Mouse (Mus musculus): ENCODE results near the gene Cpn1. TPM values are rescaled to one million over a fixed set of nuclear protein-coding genes. Genes with fewer than 3 reads are reported as not detected.

Gene Cpn1
- polyA plus RNA-seq, 1 experiment from 2014 or later = 53.5 TPM

DNA sequence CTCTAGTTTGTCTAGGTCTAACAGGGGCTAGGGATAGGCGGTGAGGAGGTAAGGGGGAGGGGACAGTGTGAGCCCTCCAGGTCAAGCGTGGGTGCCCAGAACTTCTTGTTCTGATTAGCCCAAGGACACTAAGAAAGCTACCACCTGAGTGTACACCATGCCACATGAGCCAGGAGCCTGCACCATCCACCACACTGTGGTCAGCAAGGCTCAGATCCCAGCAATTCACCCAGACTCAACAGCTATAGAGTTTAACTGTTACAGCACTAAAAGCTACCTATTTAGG lies 69.0 kb downstream of the Cpn1 start:
- 81% methylated on average over 2 of the region's 2 CpGs for WGBS
- H3K36me3 ChIP-seq = no peaks in the 10 kb centered on the region
- H3K27me3 ChIP-seq = no peaks in the 10 kb centered on the region
- H3K4me3 ChIP-seq (replicated peaks) = no peak overlapping the region
- H3K4me1 ChIP-seq = peaks cover 54% of the 10 kb centered on the region
- H3K9me3 ChIP-seq (replicated peaks) = no peaks in the 10 kb centered on the region
- H3K9ac ChIP-seq = no peak overlapping the region
- no peak overlapping the region for H3K4me2 ChIP-seq
- ATAC-seq (replicated peaks; ENCODE audit: low FRiP score) = no peak
- H3K27ac ChIP-seq = no peak overlapping the region

DNA sequence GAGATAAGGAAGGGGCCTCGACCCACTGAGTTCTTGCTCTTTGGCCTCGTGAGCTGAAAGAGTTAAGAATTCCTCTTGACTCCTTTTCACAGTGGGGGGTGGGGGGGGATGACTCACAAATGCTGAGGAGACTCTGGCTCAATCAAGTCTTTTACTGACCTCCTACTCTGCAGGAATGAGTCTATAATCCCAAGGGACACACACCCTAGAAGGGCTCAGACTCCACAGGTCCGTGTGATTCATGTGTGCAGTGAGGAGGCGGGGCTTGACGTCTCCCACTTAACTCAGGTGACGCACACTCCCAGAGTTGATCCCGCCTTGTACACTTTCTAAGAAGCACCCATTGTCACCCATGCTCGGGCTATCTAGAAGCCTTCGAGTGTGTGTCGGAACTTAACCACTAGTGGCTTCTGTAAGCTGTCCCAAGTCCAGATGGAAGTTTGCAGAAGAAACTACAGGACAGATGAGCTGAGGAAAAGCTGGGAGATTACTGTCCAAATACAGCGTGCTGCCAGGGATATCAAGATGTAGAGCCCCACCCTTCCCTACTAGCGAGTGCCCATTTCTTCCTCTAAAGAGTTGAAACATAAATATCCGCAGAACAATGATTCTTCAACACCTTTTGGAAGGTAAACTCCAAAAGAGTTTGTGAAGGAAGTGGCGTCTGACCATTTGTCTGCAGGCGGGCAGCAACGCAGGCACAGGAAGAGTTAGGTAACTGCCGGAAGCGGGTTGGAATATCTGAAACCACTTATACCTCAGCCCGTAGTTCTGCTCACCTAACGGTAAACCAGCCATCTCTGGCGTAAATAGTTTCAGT lies 69.6 kb downstream of the Cpn1 start:
- no peak for ATAC-seq (replicated peaks; ENCODE audit: low FRiP score)
- Histone ChIP-seq H3K36me3 (peaks cover 4% of the 10 kb centered on the region; the same call in 1 of the 2 replicates), H3K4me1 (peaks cover 52% of the 10 kb centered on the region), H3K9ac (no peak overlapping the region), H3K4me2 (no peak overlapping the region), H3K4me3 (replicated peaks) (no peak overlapping the region), H3K9me3 (replicated peaks) (no peaks in the 10 kb centered on the region), H3K27ac (no peak overlapping the region), H3K27me3 (no peaks in the 10 kb centered on the region)
- WGBS = 60% methylated on average over 21 of the region's 21 CpGs

DNA sequence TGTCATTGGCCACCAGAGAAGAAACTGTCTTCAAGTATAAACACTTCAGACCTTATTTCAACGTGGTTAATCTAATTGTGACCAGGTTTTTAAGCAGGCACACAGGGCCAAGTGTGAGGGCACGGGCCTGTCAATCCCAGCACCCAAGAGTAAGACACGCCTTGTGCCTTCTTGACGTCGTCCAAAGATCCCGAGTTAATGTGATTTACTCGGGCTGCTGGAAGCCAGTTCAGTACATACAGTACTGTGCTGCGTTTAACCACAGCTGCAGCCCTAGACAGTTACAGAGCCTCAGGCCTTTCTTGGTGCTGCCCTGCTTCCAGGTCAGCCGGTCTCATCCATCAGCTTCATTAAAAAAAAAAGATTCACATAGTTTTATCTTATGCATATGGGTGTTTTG lies 70.9 kb downstream of the Cpn1 start:
- no peak overlapping the region for H3K9ac ChIP-seq
- peaks cover 40% of the 10 kb centered on the region for H3K4me1 ChIP-seq
- no peaks in the 10 kb centered on the region for H3K27me3 ChIP-seq
- 56% methylated on average over 9 of the region's 9 CpGs for WGBS
- no peak for ATAC-seq (replicated peaks; ENCODE audit: low FRiP score)
- H3K4me2 ChIP-seq = no peak overlapping the region
- no peaks in the 10 kb centered on the region for H3K9me3 ChIP-seq (replicated peaks)
- H3K36me3 ChIP-seq = peaks cover 16% of the 10 kb centered on the region
- H3K27ac ChIP-seq = no peak overlapping the region
- H3K4me3 ChIP-seq (replicated peaks) = no peak overlapping the region

DNA sequence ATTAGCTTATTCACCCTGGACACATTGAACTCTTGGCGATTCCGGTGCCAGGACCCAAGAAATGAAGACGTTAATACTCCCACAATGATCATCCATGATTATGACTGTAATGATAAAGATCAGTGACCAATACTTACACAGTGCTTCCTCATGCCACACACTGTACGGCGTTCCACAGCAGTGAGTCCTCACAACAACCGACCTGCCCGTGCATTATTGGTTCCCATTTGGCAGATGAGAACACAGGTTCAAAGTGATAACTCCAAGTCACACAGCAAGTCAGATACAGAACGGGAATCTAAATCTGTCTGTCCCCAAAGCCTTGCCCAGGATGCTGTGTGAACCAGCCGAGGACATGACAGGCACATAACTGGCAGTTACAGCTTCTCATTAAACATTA lies 71.4 kb downstream of the Cpn1 start:
- Histone ChIP-seq H3K4me2 (no peak overlapping the region), H3K27ac (no peak overlapping the region), H3K27me3 (no peaks in the 10 kb centered on the region), H3K4me1 (peaks cover 35% of the 10 kb centered on the region), H3K36me3 (peaks cover 17% of the 10 kb centered on the region), H3K9ac (no peak overlapping the region), H3K4me3 (replicated peaks) (no peak overlapping the region), H3K9me3 (replicated peaks) (no peaks in the 10 kb centered on the region)
- ATAC-seq (replicated peaks; ENCODE audit: low FRiP score) = no peak
- WGBS = 81% methylated on average over 9 of the region's 9 CpGs

- H3K9me3 ChIP-seq (replicated peaks) = no peaks in the 10 kb centered on the region
- peaks cover 28% of the 10 kb centered on the region for H3K4me1 ChIP-seq
- 0 out of 2 replicates have a peak, but pooled peaks have one; percentile 46 for ATAC-seq (replicated peaks; ENCODE audit: low FRiP score)
- no peak overlapping the region for H3K4me3 ChIP-seq (replicated peaks)
- 0 out of 2 replicates have a peak overlapping the region, but pooled peaks have one; percentile 32 for H3K27ac ChIP-seq
- no peak overlapping the region for H3K4me2 ChIP-seq
- H3K36me3 ChIP-seq = peaks cover 30% of the 10 kb centered on the region
- WGBS = 80% methylated on average over 4 of the region's 4 CpGs
- H3K27me3 ChIP-seq = no peaks in the 10 kb centered on the region
- no peak overlapping the region for H3K9ac ChIP-seq
Measured at GRCm38 (mm10) chr19:43912775-43913486, 73.4 kb downstream of the Cpn1 start.

- 92% methylated on average over 7 of the region's 7 CpGs for WGBS
- Histone ChIP-seq H3K27me3 (no peaks in the 10 kb centered on the region), H3K36me3 (peaks cover 41% of the 10 kb centered on the region), H3K27ac (no peak overlapping the region), H3K4me1 (no peaks in the 10 kb centered on the region), H3K4me3 (replicated peaks) (no peak overlapping the region), H3K9ac (no peak overlapping the region), H3K9me3 (replicated peaks) (no peaks in the 10 kb centered on the region), H3K4me2 (no peak overlapping the region)
- ATAC-seq (replicated peaks; ENCODE audit: low FRiP score) = no peak
Measured at GRCm38 (mm10) chr19:43906492-43906891, 79.9 kb downstream of the Cpn1 start.

Other genes with a start within 250 kb of the Cpn1 start
- gene Cutc, start 233.6 kb downstream of the Cpn1 start, polyA plus RNA-seq (2015; fragmentation: Nextera tagmentation; extraction: Ambion mirVana) = 15.2 and 17.4 TPM in 2 replicates
- gene Cox15, start 233.6 kb downstream of the Cpn1 start, polyA plus RNA-seq (2015; fragmentation: Nextera tagmentation; extraction: Ambion mirVana) = 11.1 and 13.1 TPM in 2 replicates
- gene Abcc2, start 204.4 kb downstream of the Cpn1 start, polyA plus RNA-seq (2015; fragmentation: Nextera tagmentation; extraction: Ambion mirVana) = 3.7 and 4.0 TPM in 2 replicates
- gene Dnmbp, start 46.4 kb downstream of the Cpn1 start, polyA plus RNA-seq (2015; fragmentation: Nextera tagmentation; extraction: Ambion mirVana) = 23.7 and 24.4 TPM in 2 replicates
- gene Cyp2c23, start 42.7 kb upstream of the Cpn1 start, polyA plus RNA-seq (2015; fragmentation: Nextera tagmentation; extraction: Ambion mirVana) = 0.27 and 0.66 TPM in 2 replicates
- 46.5 and 51.4 TPM in 2 replicates for gene Erlin1, start 83.2 kb upstream of the Cpn1 start, polyA plus RNA-seq (2015; fragmentation: Nextera tagmentation; extraction: Ambion mirVana)
- 47.7 and 48.4 TPM in 2 replicates for gene Chuk, start 120.9 kb upstream of the Cpn1 start, polyA plus RNA-seq (2015; fragmentation: Nextera tagmentation; extraction: Ambion mirVana)
- 31.0 and 34.2 TPM in 2 replicates for gene Cwf19l1, start 149.3 kb upstream of the Cpn1 start, polyA plus RNA-seq (2015; fragmentation: Nextera tagmentation; extraction: Ambion mirVana)
- 87.4 and 93.7 TPM in 2 replicates for gene Bloc1s2, start 159.9 kb upstream of the Cpn1 start, polyA plus RNA-seq (2015; fragmentation: Nextera tagmentation; extraction: Ambion mirVana)
- gene Pkd2l1, start 205.9 kb upstream of the Cpn1 start, polyA plus RNA-seq (2015; fragmentation: Nextera tagmentation; extraction: Ambion mirVana) = 0.05 and 0.09 TPM in 2 replicates
- 0.45 and 0.66 TPM in 2 replicates for gene Scd3, start 216.7 kb upstream of the Cpn1 start, polyA plus RNA-seq (2015; fragmentation: Nextera tagmentation; extraction: Ambion mirVana)

All from kidney, embryonic 15.5 days (tissue).